Mouse (Mus musculus) spleen, adult 2 months (tissue): ENCODE results near the gene Otop2.

Experiments used
- CTCF ChIP-seq: fragments of 200-500 bp; IDR thresholded peaks from 2 replicates; pipeline ENCODE4 v1.5.1; 2011; ENCODE audit warnings: mild to moderate bottlenecking, inconsistent platforms; ENCODE audit not compliant: insufficient read depth, insufficient read length, insufficient replicate concordance; ENCODE audit errors: extremely low read depth
- POLR2A ChIP-seq: fragments of 200-500 bp; IDR thresholded peaks from 2 replicates; pipeline ENCODE4 v1.6.1; 2011; ENCODE audit warnings: low read depth, low read length, inconsistent platforms

GRCm38 (mm10) chr11:115372737-115373136, 65.8 kb downstream of the Otop2 start:
- no peak for TF ChIP-seq CTCF
- no peak for TF ChIP-seq POLR2A
